Mouse (Mus musculus): ENCODE measurements around the gene Slc25a41. TPM values are rescaled to one million over a fixed set of nuclear protein-coding genes. Genes with fewer than 3 reads are reported as not detected.

Gene Slc25a41
- polyA plus RNA-seq, 1 experiment from 2014 or later, result 0.10 TPM

DNA sequence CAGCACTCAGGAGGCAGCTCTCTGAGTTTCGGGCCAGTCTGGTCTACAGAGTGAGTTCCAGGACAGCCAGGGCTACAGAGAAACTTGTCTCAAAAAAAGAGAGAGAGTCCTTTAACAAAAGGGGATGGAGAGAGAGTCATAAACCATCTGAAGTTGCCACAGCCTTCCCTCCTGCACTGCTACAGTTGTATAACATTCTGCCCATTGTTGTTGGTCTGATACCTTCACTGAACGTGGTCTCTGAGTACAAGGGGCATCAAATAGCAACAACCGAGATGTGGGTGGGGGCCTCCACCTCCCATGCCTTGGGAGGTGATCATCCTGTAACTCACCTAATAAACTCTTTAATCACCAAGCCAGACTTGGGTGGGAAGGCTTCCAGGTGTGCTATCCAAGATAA, 55.8 kb downstream of the Slc25a41 start:
- Histone ChIP-seq H3K4me3 (no peak overlapping the region), H3K36me3 (no peaks in the 10 kb centered on the region), H3K27me3 (ENCODE audit: low read depth, poor library complexity, severe bottlenecking) (no peaks in the 10 kb centered on the region), H3K9me3 (replicated peaks) (no peaks in the 10 kb centered on the region), H3K27ac (replicated peaks) (no peak overlapping the region), H3K4me1 (peaks cover 3% of the 10 kb centered on the region; the same call in 1 of the 2 replicates)
- WGBS, result 82% methylated on average over 3 of the region's 3 CpGs
- no peak for DNase-seq (ENCODE audit: low spot score)

GRCm38 (mm10) chr17:56984886-56985285, 56.6 kb downstream of the Slc25a41 start:
- WGBS, result 85% methylated on average over 9 of the region's 9 CpGs
- no peak for DNase-seq (ENCODE audit: low spot score)

More at GRCm38 (mm10) chr17:56984886-56985285, 56.6 kb downstream of the Slc25a41 start:
- no peaks in the 10 kb centered on the region for H3K9me3 ChIP-seq (replicated peaks)
- no peaks in the 10 kb centered on the region for H3K27me3 ChIP-seq (ENCODE audit: low read depth, poor library complexity, severe bottlenecking)
- H3K4me1 ChIP-seq, result peaks cover 2% of the 10 kb centered on the region; the same call in 1 of the 2 replicates
- H3K4me3 ChIP-seq, result no peak overlapping the region
- no peak overlapping the region for H3K27ac ChIP-seq (replicated peaks)
- no peaks in the 10 kb centered on the region for H3K36me3 ChIP-seq

Other genes with a start within 250 kb of the Slc25a41 start
- gene Rfx2, start 210.6 kb downstream of the Slc25a41 start, polyA plus RNA-seq (2016; fragmentation: Nextera tagmentation; extraction: Ambion mirVana), result 9.8 TPM in 2 replicates
- not detected in 2 replicates for gene Acsbg2, start 167.2 kb downstream of the Slc25a41 start, polyA plus RNA-seq (2016; fragmentation: Nextera tagmentation; extraction: Ambion mirVana)
- gene 1700061G19Rik, start 166.2 kb downstream of the Slc25a41 start, polyA plus RNA-seq (2016; fragmentation: Nextera tagmentation; extraction: Ambion mirVana), result 0.48 and 0.66 TPM in 2 replicates
- gene Mllt1, start 106.2 kb downstream of the Slc25a41 start, polyA plus RNA-seq (2016; fragmentation: Nextera tagmentation; extraction: Ambion mirVana), result 67.7 and 77.8 TPM in 2 replicates
- gene Acer1, start 59.5 kb downstream of the Slc25a41 start, polyA plus RNA-seq (2016; fragmentation: Nextera tagmentation; extraction: Ambion mirVana), result not detected in 2 replicates
- gene Clpp, start 51.3 kb downstream of the Slc25a41 start, polyA plus RNA-seq (2016; fragmentation: Nextera tagmentation; extraction: Ambion mirVana), result 173 and 174 TPM in 2 replicates
- gene Alkbh7, start 44.3 kb downstream of the Slc25a41 start, polyA plus RNA-seq (2016; fragmentation: Nextera tagmentation; extraction: Ambion mirVana), result 40.2 and 41.3 TPM in 2 replicates
- 0.76 and 0.94 TPM in 2 replicates for gene Pspn, start 41.6 kb downstream of the Slc25a41 start, polyA plus RNA-seq (2016; fragmentation: Nextera tagmentation; extraction: Ambion mirVana)
- gene Gtf2f1, start 30.4 kb downstream of the Slc25a41 start, polyA plus RNA-seq (2016; fragmentation: Nextera tagmentation; extraction: Ambion mirVana), result 81.2 and 83.3 TPM in 2 replicates
- 0.39 and 0.52 TPM in 2 replicates for gene Gm17949, start 30.2 kb downstream of the Slc25a41 start, polyA plus RNA-seq (2016; fragmentation: Nextera tagmentation; extraction: Ambion mirVana)
- gene Khsrp, start 10.1 kb downstream of the Slc25a41 start, polyA plus RNA-seq (2016; fragmentation: Nextera tagmentation; extraction: Ambion mirVana), result 45.4 and 53.7 TPM in 2 replicates
- 1.2 and 1.5 TPM in 2 replicates for gene Crb3, start 17.5 kb upstream of the Slc25a41 start, polyA plus RNA-seq (2016; fragmentation: Nextera tagmentation; extraction: Ambion mirVana)
- 10.4 and 12.6 TPM in 2 replicates for gene Slc25a23, start 18.2 kb upstream of the Slc25a41 start, polyA plus RNA-seq (2016; fragmentation: Nextera tagmentation; extraction: Ambion mirVana)
- 1.5 and 2.3 TPM in 2 replicates for gene Dennd1c, start 36.9 kb upstream of the Slc25a41 start, polyA plus RNA-seq (2016; fragmentation: Nextera tagmentation; extraction: Ambion mirVana)
- gene Tubb4a, start 46.1 kb upstream of the Slc25a41 start, polyA plus RNA-seq (2016; fragmentation: Nextera tagmentation; extraction: Ambion mirVana), result 68.7 and 128 TPM in 2 replicates
- gene Tnfsf9, start 63.7 kb upstream of the Slc25a41 start, polyA plus RNA-seq (2016; fragmentation: Nextera tagmentation; extraction: Ambion mirVana), result 11.7 and 12.3 TPM in 2 replicates
- gene Cd70, start 108.1 kb upstream of the Slc25a41 start, polyA plus RNA-seq (2016; fragmentation: Nextera tagmentation; extraction: Ambion mirVana), result 0.27 TPM in 1 of 2 replicates, not detected in the other
- gene Tnfsf14, start 152.5 kb upstream of the Slc25a41 start, polyA plus RNA-seq (2016; fragmentation: Nextera tagmentation; extraction: Ambion mirVana), result 0.06 and 0.21 TPM in 2 replicates
- 0.07 TPM in 1 of 2 replicates, not detected in the other for gene C3, start 186.5 kb upstream of the Slc25a41 start, polyA plus RNA-seq (2016; fragmentation: Nextera tagmentation; extraction: Ambion mirVana)
- 23.9 and 26.0 TPM in 2 replicates for gene Gpr108, start 206.8 kb upstream of the Slc25a41 start, polyA plus RNA-seq (2016; fragmentation: Nextera tagmentation; extraction: Ambion mirVana)
- gene Trip10, start 207.8 kb upstream of the Slc25a41 start, polyA plus RNA-seq (2016; fragmentation: Nextera tagmentation; extraction: Ambion mirVana), result 34.0 and 42.1 TPM in 2 replicates
- 1.9 and 2.0 TPM in 2 replicates for gene Vav1, start 237.4 kb upstream of the Slc25a41 start, polyA plus RNA-seq (2016; fragmentation: Nextera tagmentation; extraction: Ambion mirVana)